Mouse (Mus musculus) heart, adult 18-20 months (tissue): ENCODE results near the gene Cybb. TPM values are rescaled to one million over a fixed set of nuclear protein-coding genes. Genes with fewer than 3 reads are reported as not detected.
"Not testable (repeated sequence)": the region's sequence is repeated elsewhere in the genome, so short reads cannot be mapped to it uniquely, and the experiment has no call there.

Experiments used
- DNase-seq, 2 experiments: peaks; one replicate each; pipeline ENCODE4 v3.0.0; 2021 to 2022; ENCODE audit warnings: mixed read lengths in 1 of 2
- long read RNA-seq, 2 experiments: library from polyadenylated mRNA; stranded (forward); transcript quantifications; one replicate each; pipeline ENCODE4 v2.0.0; 2021
- total RNA-seq, 2 experiments: library from RNA; stranded (reverse); gene quantifications; 2 replicates each; pipeline ENCODE4 v1.2.3; 2021

The Cybb gene
- total RNA-seq: 10 to 100 TPM in 1 of 2 experiments, 1 to 10 TPM in 1; 5.4 to 11.8 TPM
- long read RNA-seq, experiment 1, full-length matches to known transcripts: 2 of 2 reads
- long read RNA-seq, experiment 1, partial matches to known transcripts: 0 of 2 reads
- long read RNA-seq, experiment 1, other reads (novel, unspliced or antisense): 0 of 2 reads
- long read RNA-seq, experiment 2, full-length matches to known transcripts: 3 of 4 reads
- long read RNA-seq, experiment 2, partial matches to known transcripts: 0 of 4 reads
- long read RNA-seq, experiment 2, other reads (novel, unspliced or antisense): 1 of 4 reads

GRCm38 (mm10) chrX:9487671-9488070, at the start of gene Cybb:
Gene Cybb, minus strand, starts transcription at chrX:9487771.
- DNase-seq: no peak

GRCm38 (mm10) chrX:9536881-9537280, 49.3 kb upstream of the Cybb start:
- DNase-seq: no peak

- DNase-seq: peak; percentile 33 to 36
Observed at GRCm38 (mm10) chrX:9519969-9520368, 32.4 kb upstream of the Cybb start.

- DNase-seq: not testable (repeated sequence)
Observed at GRCm38 (mm10) chrX:9517531-9517930, 30.0 kb upstream of the Cybb start.

GRCm38 (mm10) chrX:9475036-9475435, 12.5 kb downstream of the Cybb start:
- DNase-seq: not testable (repeated sequence)

GRCm38 (mm10) chrX:9474440-9474839, 13.1 kb downstream of the Cybb start:
- no peak for DNase-seq

GRCm38 (mm10) chrX:9473768-9474167, 13.8 kb downstream of the Cybb start:
- no peak for DNase-seq

- DNase-seq: no peak
Observed at GRCm38 (mm10) chrX:9470811-9471388, 16.7 kb downstream of the Cybb start.

GRCm38 (mm10) chrX:9469100-9469499, 18.5 kb downstream of the Cybb start:
- DNase-seq: no peak

- DNase-seq: peak in 1 of 2 experiments; percentile 4
Observed at GRCm38 (mm10) chrX:9467020-9467419, 20.6 kb downstream of the Cybb start.

- no peak for DNase-seq
Observed at GRCm38 (mm10) chrX:9465890-9466289, 21.7 kb downstream of the Cybb start.

GRCm38 (mm10) chrX:9462671-9463070, 24.9 kb downstream of the Cybb start:
- DNase-seq: no peak

GRCm38 (mm10) chrX:9461399-9461798, 26.2 kb downstream of the Cybb start:
- DNase-seq: no peak

- no peak for DNase-seq
Observed at GRCm38 (mm10) chrX:9460387-9460930, 27.1 kb downstream of the Cybb start.

GRCm38 (mm10) chrX:9452375-9452774, 35.2 kb downstream of the Cybb start:
- DNase-seq: no peak

GRCm38 (mm10) chrX:9447284-9447683, 40.3 kb downstream of the Cybb start:
- no peak for DNase-seq

- no peak for DNase-seq
Observed at GRCm38 (mm10) chrX:9441102-9441501, 46.5 kb downstream of the Cybb start.

GRCm38 (mm10) chrX:9440556-9440955, 47.0 kb downstream of the Cybb start:
- no peak for DNase-seq

GRCm38 (mm10) chrX:9439257-9439656, 48.3 kb downstream of the Cybb start:
- no peak for DNase-seq

- no peak for DNase-seq
Observed at GRCm38 (mm10) chrX:9413889-9414288, 73.7 kb downstream of the Cybb start.
